Mouse (Mus musculus) thymus, postnatal 25 days (tissue): Measurements from ENCODE around the gene Fndc5.
A peak's percentile ranks its signal among the peaks of the same experiment; 100 is the strongest.

Source experiments
- DNase-seq: peaks from one replicate; pipeline ENCODE4 v3.0.0; 2022

The Fndc5 gene

GRCm38 (mm10) chr4:129136579-129137391, at the start of gene Fndc5:
Gene Fndc5 (plus strand): TSS chr4:129136999.
- DNase-seq = no peak

- no peak for DNase-seq
These were observed 48.9 kb upstream of the Fndc5 start for GRCm38 (mm10) chr4:129087850-129088249.

GRCm38 (mm10) chr4:129095276-129095675, 41.5 kb upstream of the Fndc5 start:
- no peak for DNase-seq

GRCm38 (mm10) chr4:129097006-129097405, 39.8 kb upstream of the Fndc5 start:
- DNase-seq = no peak

- DNase-seq = no peak
These were observed 34.5 kb upstream of the Fndc5 start for GRCm38 (mm10) chr4:129102133-129102829.

GRCm38 (mm10) chr4:129105356-129105755, 31.4 kb upstream of the Fndc5 start, which contains the start of gene Tmem54:
Gene Tmem54 (plus strand): TSS chr4:129105548.
- no peak for DNase-seq

- no peak for DNase-seq
These were observed 30.7 kb upstream of the Fndc5 start for GRCm38 (mm10) chr4:129106073-129106472.

- no peak for DNase-seq
These were observed 29.4 kb upstream of the Fndc5 start for GRCm38 (mm10) chr4:129107348-129107899.

GRCm38 (mm10) chr4:129108624-129109023, 28.2 kb upstream of the Fndc5 start:
- DNase-seq = no peak

- no peak for DNase-seq
These were observed 26.0 kb upstream of the Fndc5 start for GRCm38 (mm10) chr4:129110804-129111203.

- no peak for DNase-seq
These were observed 25.4 kb upstream of the Fndc5 start for GRCm38 (mm10) chr4:129111350-129111749.

- DNase-seq = no peak
These were observed 24.6 kb upstream of the Fndc5 start for GRCm38 (mm10) chr4:129112231-129112630.

GRCm38 (mm10) chr4:129113083-129113988, 23.5 kb upstream of the Fndc5 start:
- peak; percentile 66 for DNase-seq

- DNase-seq = no peak
These were observed 20.1 kb upstream of the Fndc5 start for GRCm38 (mm10) chr4:129116703-129117102.

GRCm38 (mm10) chr4:129117720-129118510, 18.9 kb upstream of the Fndc5 start:
- no peak for DNase-seq

- DNase-seq = no peak
These were observed 17.1 kb upstream of the Fndc5 start for GRCm38 (mm10) chr4:129119708-129120107.

- peak; percentile 71 for DNase-seq
These were observed 16.0 kb upstream of the Fndc5 start for GRCm38 (mm10) chr4:129120520-129121445.

GRCm38 (mm10) chr4:129121569-129122086, 15.2 kb upstream of the Fndc5 start, which contains the start of gene Hpca:
Gene Hpca (minus strand): TSS chr4:129122036.
- no peak for DNase-seq

- DNase-seq = no peak
These were observed 14.7 kb upstream of the Fndc5 start for GRCm38 (mm10) chr4:129122107-129122506.

GRCm38 (mm10) chr4:129122719-129123118, 14.1 kb upstream of the Fndc5 start:
- no peak for DNase-seq
